Mouse (Mus musculus): Measurements from ENCODE around the gene Ros1. TPM values are rescaled to one million over a fixed set of nuclear protein-coding genes. Genes with fewer than 3 reads are reported as not detected.

Ros1 gene
- polyA plus RNA-seq, 1 experiment from 2014 or later = not detected

- H3K4me3 ChIP-seq (ENCODE audit: low read length) = no peak overlapping the region
- H3K36me3 ChIP-seq (ENCODE audit: control insufficient read depth, insufficient read depth) = no peaks in the 10 kb centered on the region
- H3K27me3 ChIP-seq (ENCODE audit: control insufficient read depth, insufficient read depth, low read length) = no peaks in the 10 kb centered on the region
- 63% methylated on average over 3 of the region's 3 CpGs for WGBS
- no peaks in the 10 kb centered on the region for H3K9me3 ChIP-seq (replicated peaks; ENCODE audit: control insufficient read depth, low read length)
- ATAC-seq (replicated peaks; ENCODE audit: extremely low read depth, insufficient read depth, low FRiP score) = no peak
- H3K27ac ChIP-seq (ENCODE audit: low read length) = no peak overlapping the region
- H3K4me1 ChIP-seq (ENCODE audit: control insufficient read depth, insufficient read depth, low read length) = no peaks in the 10 kb centered on the region
- H3K9ac ChIP-seq (ENCODE audit: low read length) = no peak overlapping the region
- no peak overlapping the region for H3K4me2 ChIP-seq (ENCODE audit: low read depth, low read length)
These were observed 24.6 kb upstream of the Ros1 start for GRCm38 (mm10) chr10:52219600-52219999.

- 49% methylated on average over 7 of the region's 7 CpGs for WGBS
- ATAC-seq (replicated peaks; ENCODE audit: extremely low read depth, insufficient read depth, low FRiP score) = no peak
- Histone ChIP-seq H3K27ac (ENCODE audit: low read length) (no peak overlapping the region), H3K4me3 (ENCODE audit: low read length) (no peak overlapping the region), H3K4me2 (ENCODE audit: low read depth, low read length) (no peak overlapping the region), H3K36me3 (ENCODE audit: control insufficient read depth, insufficient read depth) (no peaks in the 10 kb centered on the region), H3K9ac (ENCODE audit: low read length) (no peak overlapping the region), H3K9me3 (replicated peaks; ENCODE audit: control insufficient read depth, low read length) (no peaks in the 10 kb centered on the region), H3K4me1 (ENCODE audit: control insufficient read depth, insufficient read depth, low read length) (no peaks in the 10 kb centered on the region), H3K27me3 (ENCODE audit: control insufficient read depth, insufficient read depth, low read length) (no peaks in the 10 kb centered on the region)
These were observed 22.5 kb upstream of the Ros1 start for GRCm38 (mm10) chr10:52217564-52217934.

GRCm38 (mm10) chr10:52216797-52217563 lies 21.9 kb upstream of the Ros1 start:
- Histone ChIP-seq H3K27me3 (ENCODE audit: control insufficient read depth, insufficient read depth, low read length) (no peaks in the 10 kb centered on the region), H3K4me3 (ENCODE audit: low read length) (no peak overlapping the region), H3K4me1 (ENCODE audit: control insufficient read depth, insufficient read depth, low read length) (no peaks in the 10 kb centered on the region), H3K9me3 (replicated peaks; ENCODE audit: control insufficient read depth, low read length) (no peaks in the 10 kb centered on the region), H3K36me3 (ENCODE audit: control insufficient read depth, insufficient read depth) (no peaks in the 10 kb centered on the region), H3K4me2 (ENCODE audit: low read depth, low read length) (no peak overlapping the region), H3K9ac (ENCODE audit: low read length) (no peak overlapping the region), H3K27ac (ENCODE audit: low read length) (no peak overlapping the region)
- ATAC-seq (replicated peaks; ENCODE audit: extremely low read depth, insufficient read depth, low FRiP score) = no peak
- WGBS = 24% methylated on average over 7 of the region's 7 CpGs

GRCm38 (mm10) chr10:52215267-52215818 lies 20.3 kb upstream of the Ros1 start:
- Histone ChIP-seq H3K36me3 (ENCODE audit: control insufficient read depth, insufficient read depth) (no peaks in the 10 kb centered on the region), H3K9me3 (replicated peaks; ENCODE audit: control insufficient read depth, low read length) (no peaks in the 10 kb centered on the region), H3K9ac (ENCODE audit: low read length) (no peak overlapping the region), H3K27me3 (ENCODE audit: control insufficient read depth, insufficient read depth, low read length) (no peaks in the 10 kb centered on the region), H3K27ac (ENCODE audit: low read length) (no peak overlapping the region), H3K4me1 (ENCODE audit: control insufficient read depth, insufficient read depth, low read length) (no peaks in the 10 kb centered on the region), H3K4me2 (ENCODE audit: low read depth, low read length) (no peak overlapping the region), H3K4me3 (ENCODE audit: low read length) (no peak overlapping the region)
- 10% methylated on average over 2 of the region's 2 CpGs for WGBS
- no peak for ATAC-seq (replicated peaks; ENCODE audit: extremely low read depth, insufficient read depth, low FRiP score)

- no peak for ATAC-seq (replicated peaks; ENCODE audit: extremely low read depth, insufficient read depth, low FRiP score)
- Histone ChIP-seq H3K36me3 (ENCODE audit: control insufficient read depth, insufficient read depth) (no peaks in the 10 kb centered on the region), H3K4me1 (ENCODE audit: control insufficient read depth, insufficient read depth, low read length) (no peaks in the 10 kb centered on the region), H3K4me3 (ENCODE audit: low read length) (no peak overlapping the region), H3K9me3 (replicated peaks; ENCODE audit: control insufficient read depth, low read length) (no peaks in the 10 kb centered on the region), H3K27me3 (ENCODE audit: control insufficient read depth, insufficient read depth, low read length) (no peaks in the 10 kb centered on the region), H3K9ac (ENCODE audit: low read length) (no peak overlapping the region), H3K4me2 (ENCODE audit: low read depth, low read length) (no peak overlapping the region), H3K27ac (ENCODE audit: low read length) (no peak overlapping the region)
- 68% methylated on average over 2 of the region's 2 CpGs for WGBS
These were observed 9.0 kb upstream of the Ros1 start for GRCm38 (mm10) chr10:52204006-52204405.

- ATAC-seq (replicated peaks; ENCODE audit: extremely low read depth, insufficient read depth, low FRiP score) = no peak
- Histone ChIP-seq H3K4me3 (ENCODE audit: low read length) (no peak overlapping the region), H3K4me2 (ENCODE audit: low read depth, low read length) (no peak overlapping the region), H3K36me3 (ENCODE audit: control insufficient read depth, insufficient read depth) (no peaks in the 10 kb centered on the region), H3K4me1 (ENCODE audit: control insufficient read depth, insufficient read depth, low read length) (no peaks in the 10 kb centered on the region), H3K9ac (ENCODE audit: low read length) (no peak overlapping the region), H3K9me3 (replicated peaks; ENCODE audit: control insufficient read depth, low read length) (no peaks in the 10 kb centered on the region), H3K27ac (ENCODE audit: low read length) (no peak overlapping the region), H3K27me3 (ENCODE audit: control insufficient read depth, insufficient read depth, low read length) (no peaks in the 10 kb centered on the region)
- WGBS = 75% methylated on average over 4 of the region's 4 CpGs
These were observed 9.1 kb downstream of the Ros1 start for GRCm38 (mm10) chr10:52185900-52186299.

- Histone ChIP-seq H3K27ac (ENCODE audit: low read length) (no peak overlapping the region), H3K9ac (ENCODE audit: low read length) (no peak overlapping the region), H3K27me3 (ENCODE audit: control insufficient read depth, insufficient read depth, low read length) (no peaks in the 10 kb centered on the region), H3K9me3 (replicated peaks; ENCODE audit: control insufficient read depth, low read length) (no peaks in the 10 kb centered on the region), H3K4me1 (ENCODE audit: control insufficient read depth, insufficient read depth, low read length) (no peaks in the 10 kb centered on the region), H3K36me3 (ENCODE audit: control insufficient read depth, insufficient read depth) (no peaks in the 10 kb centered on the region), H3K4me2 (ENCODE audit: low read depth, low read length) (no peak overlapping the region), H3K4me3 (ENCODE audit: low read length) (no peak overlapping the region)
- WGBS = 74% methylated on average over 3 of the region's 3 CpGs
- ATAC-seq (replicated peaks; ENCODE audit: extremely low read depth, insufficient read depth, low FRiP score) = no peak
These were observed 12.2 kb downstream of the Ros1 start for GRCm38 (mm10) chr10:52182878-52183277.

GRCm38 (mm10) chr10:52174376-52174775 lies 20.7 kb downstream of the Ros1 start:
- Histone ChIP-seq H3K9me3 (replicated peaks; ENCODE audit: control insufficient read depth, low read length) (no peaks in the 10 kb centered on the region), H3K9ac (ENCODE audit: low read length) (no peak overlapping the region), H3K4me3 (ENCODE audit: low read length) (no peak overlapping the region), H3K27ac (ENCODE audit: low read length) (no peak overlapping the region), H3K36me3 (ENCODE audit: control insufficient read depth, insufficient read depth) (no peaks in the 10 kb centered on the region), H3K4me1 (ENCODE audit: control insufficient read depth, insufficient read depth, low read length) (no peaks in the 10 kb centered on the region), H3K4me2 (ENCODE audit: low read depth, low read length) (no peak overlapping the region), H3K27me3 (ENCODE audit: control insufficient read depth, insufficient read depth, low read length) (no peaks in the 10 kb centered on the region)
- WGBS = 66% methylated on average over 4 of the region's 4 CpGs
- ATAC-seq (replicated peaks; ENCODE audit: extremely low read depth, insufficient read depth, low FRiP score) = no peak

GRCm38 (mm10) chr10:52170489-52170888 lies 24.6 kb downstream of the Ros1 start:
- Histone ChIP-seq H3K36me3 (ENCODE audit: control insufficient read depth, insufficient read depth) (no peaks in the 10 kb centered on the region), H3K27ac (ENCODE audit: low read length) (no peak overlapping the region), H3K4me1 (ENCODE audit: control insufficient read depth, insufficient read depth, low read length) (no peaks in the 10 kb centered on the region), H3K9ac (ENCODE audit: low read length) (no peak overlapping the region), H3K27me3 (ENCODE audit: control insufficient read depth, insufficient read depth, low read length) (no peaks in the 10 kb centered on the region), H3K4me3 (ENCODE audit: low read length) (no peak overlapping the region), H3K4me2 (ENCODE audit: low read depth, low read length) (no peak overlapping the region), H3K9me3 (replicated peaks; ENCODE audit: control insufficient read depth, low read length) (no peaks in the 10 kb centered on the region)
- WGBS = 100% methylated on average over 1 of the region's 1 CpGs
- ATAC-seq (replicated peaks; ENCODE audit: extremely low read depth, insufficient read depth, low FRiP score) = no peak
